Mouse (Mus musculus): ENCODE data around the gene Cfap70.

DNA sequence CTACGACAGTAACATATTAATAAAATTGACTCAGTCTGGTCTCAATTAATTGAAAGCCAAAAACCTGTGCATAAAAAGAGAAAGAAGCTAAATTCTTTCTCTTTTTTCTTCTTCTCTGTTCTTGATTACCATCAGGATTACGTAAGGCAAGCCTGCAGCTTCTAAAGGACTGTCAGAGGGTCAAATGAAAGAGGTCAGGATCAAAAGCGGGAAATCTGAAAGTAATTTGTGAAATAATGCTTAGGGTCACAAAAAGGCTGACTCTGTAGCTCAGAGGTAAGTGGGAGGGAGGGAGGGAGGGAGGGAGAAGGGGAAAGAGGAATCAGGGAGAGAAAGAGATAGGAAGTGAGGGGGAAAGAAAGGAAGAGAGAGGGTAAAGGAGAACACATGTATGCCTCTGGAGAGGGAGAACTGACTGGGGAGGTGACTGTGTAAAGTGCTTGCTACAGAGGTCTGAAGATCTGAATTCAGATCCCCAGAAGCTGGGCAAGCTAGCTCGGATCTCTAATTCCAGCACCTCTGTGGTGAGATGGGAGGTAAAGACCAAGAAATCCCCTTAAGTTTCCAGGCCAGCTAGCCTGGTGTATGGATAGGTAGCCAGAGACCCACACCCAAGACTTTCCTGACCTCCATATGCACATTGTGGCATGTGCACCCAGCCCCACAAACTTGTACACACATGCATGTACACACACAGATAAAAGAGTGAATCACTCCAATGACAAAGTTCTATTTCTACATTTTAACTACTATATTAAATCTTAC is 25.4 kb upstream of the Cfap70 start:
- no peak for TF ChIP-seq CTCF (IDR thresholded peaks at IDR 0.05)
- no peak for TF ChIP-seq EP300 (IDR thresholded peaks at IDR 0.05)

All from lung, postnatal 0 days (tissue).